ENCODE assay signal across 15 mouse cellular contexts in genomic region chr8:48722318-48722717, GRCm38 (mm10).
"Had no signal": no experiment of that assay in that cellular context is flagged by ENCODE, and none has a peak within 500 bp of the region (broad histone marks: within the 10 kb centered on the region; RNA-seq: fewer than 3 reads in every experiment).

No protein-coding gene starts in this region.

- H3K9ac ChIP-seq: limb, embryonic 12.5 days; liver, embryonic 13.5 days; liver, postnatal 0 days; lung, embryonic 15.5 days; neural tube, embryonic 13.5 days had no signal

- H3K27me3 ChIP-seq: limb, embryonic 12.5 days; liver, embryonic 13.5 days; megakaryocyte, embryonic 14.5 days; neural tube, embryonic 13.5 days had no signal

- ATAC-seq: liver, postnatal 0 days had no signal

- H3K9me3 ChIP-seq: limb, embryonic 12.5 days; lung, embryonic 15.5 days; neural tube, embryonic 13.5 days had no signal

- DNase-seq: kidney, adult 8-10 months; kidney, postnatal 36 days; liver; liver, embryonic 13.5 days; liver, postnatal 0 days; lung, postnatal 14 days; right cerebral cortex, adult 18-20 months; right cerebral cortex, postnatal 25 days; thymus, postnatal 36 days had no signal

- H3K27ac ChIP-seq: layer of hippocampus, adult 2 months; limb, embryonic 12.5 days; liver, embryonic 13.5 days; lung, embryonic 15.5 days; macrophage; neural tube, embryonic 13.5 days had no signal

- H3K36me3 ChIP-seq: limb, embryonic 12.5 days; liver, embryonic 13.5 days; lung, embryonic 15.5 days; neural tube, embryonic 13.5 days had no signal

- H3K4me1 ChIP-seq: liver, embryonic 13.5 days; megakaryocyte, embryonic 14.5 days had no signal

- H3K4me2 ChIP-seq: limb, embryonic 12.5 days; liver, embryonic 13.5 days; lung, embryonic 15.5 days; neural tube, embryonic 13.5 days had no signal

- H3K4me3 ChIP-seq: layer of hippocampus, adult 2 months; limb, embryonic 12.5 days; liver, embryonic 13.5 days; lung, embryonic 15.5 days; megakaryocyte, embryonic 14.5 days; neural tube, embryonic 13.5 days had no signal
